Mouse (Mus musculus) kidney, embryonic 16.5 days (tissue): ENCODE measurements around the gene Mctp1. TPM values are rescaled to one million over a fixed set of nuclear protein-coding genes. Genes with fewer than 3 reads are reported as not detected.
"Not testable (repeated sequence)": the region's sequence is repeated elsewhere in the genome, so short reads cannot be mapped to it uniquely, and the experiment has no call there.

Experiments
- ATAC-seq: fragments of 200-750 bp; cut with Nextera tagmentation; 2 replicates; pipeline ENCODE4 v1.8.0; 2017; ENCODE audit warnings: moderate TSS enrichment; ENCODE audit not compliant: low FRiP score, low TSS enrichment
- H3K27ac ChIP-seq: fragments of 300-500 bp; sonication (generic); 2 replicates; pipeline ENCODE4 v1.5.1; 2014; ENCODE audit warnings: low read length
- H3K27me3 ChIP-seq: fragments of 300-500 bp; sonication (generic); 2 replicates; pipeline ENCODE4 v1.6.1; 2014; ENCODE audit warnings: low read length, control low read depth, mixed read lengths; ENCODE audit not compliant: insufficient read depth
- H3K36me3 ChIP-seq: fragments of 300-500 bp; sonication (generic); 2 replicates; pipeline ENCODE4 v1.6.1; 2014; ENCODE audit warnings: low read length, control low read depth, mixed read lengths; ENCODE audit not compliant: insufficient read depth
- H3K4me1 ChIP-seq: fragments of 300-500 bp; sonication (generic); 2 replicates; pipeline ENCODE4 v1.6.1; 2014; ENCODE audit warnings: low read length, control low read depth, mixed read lengths; ENCODE audit not compliant: insufficient read depth
- H3K4me2 ChIP-seq: fragments of 300-500 bp; sonication (generic); replicated peaks from 2 replicates; pipeline ENCODE4 v1.6.1; 2014; ENCODE audit warnings: low read depth, low read length
- H3K4me3 ChIP-seq: fragments of 300-500 bp; sonication (generic); 2 replicates; pipeline ENCODE4 v1.5.1; 2014; ENCODE audit warnings: mild to moderate bottlenecking, low read length
- H3K9ac ChIP-seq: fragments of 300-500 bp; sonication (generic); replicated peaks from 2 replicates; pipeline ENCODE4 v1.6.1; 2014; ENCODE audit warnings: low read length
- H3K9me3 ChIP-seq: fragments of 300-500 bp; sonication (generic); 2 replicates; pipeline ENCODE4 v1.6.1; 2016; ENCODE audit warnings: low read length, control low read depth
- WGBS: fragments of 180-500 bp; shearing (Covaris S2); extraction: QIAGEN DNeasy Blood & Tissue Kit; methylation state at CpG from one replicate; pipeline ENCODE4 v1.1.7; 2014; 5-methylcytosine and 5-hydroxymethylcytosine counted together
- polyA plus RNA-seq: library from polyadenylated mRNA; unstranded; fragments of >200 nt; fragmentation: Nextera tagmentation; extraction: Ambion mirVana; gene quantifications from 2 replicates; pipeline ENCODE4 v1.2.1, GENCODE M21; 2015

Gene Mctp1
- polyA plus RNA-seq, 1 experiment from 2014 or later: 0.27 TPM

- Histone ChIP-seq H3K27me3 (no peaks in the 10 kb centered on the region), H3K9ac (no peak overlapping the region), H3K27ac (no peak overlapping the region), H3K4me2 (no peak overlapping the region), H3K4me1 (no peaks in the 10 kb centered on the region), H3K36me3 (no peaks in the 10 kb centered on the region), H3K4me3 (no peak overlapping the region), H3K9me3 (no peaks in the 10 kb centered on the region)
- ATAC-seq: no peak
- WGBS: 76% methylated on average over 1 of the region's 1 CpGs
These were observed 63.2 kb downstream of the Mctp1 start for GRCm38 (mm10) chr13:76447528-76447927.

GRCm38 (mm10) chr13:76451526-76451925 lies 67.2 kb downstream of the Mctp1 start:
- not testable (repeated sequence) for ATAC-seq, H3K27me3 ChIP-seq, H3K9me3 ChIP-seq, H3K4me3 ChIP-seq, H3K36me3 ChIP-seq, H3K9ac ChIP-seq, H3K4me2 ChIP-seq, H3K4me1 ChIP-seq, H3K27ac ChIP-seq
- 80% methylated on average over 3 of the region's 3 CpGs for whole genome bisulfite sequencing

- ATAC-seq: no peak
- Histone ChIP-seq H3K4me2 (no peak overlapping the region), H3K4me1 (no peaks in the 10 kb centered on the region)
These were observed 97.3 kb downstream of the Mctp1 start for GRCm38 (mm10) chr13:76481601-76482000.

GRCm38 (mm10) chr13:76482998-76483397 lies 98.7 kb downstream of the Mctp1 start:
- Histone ChIP-seq H3K4me3 (no peak overlapping the region), H3K9me3 (no peaks in the 10 kb centered on the region), H3K27ac (no peak overlapping the region), H3K9ac (no peak overlapping the region), H3K27me3 (no peaks in the 10 kb centered on the region), H3K36me3 (no peaks in the 10 kb centered on the region), H3K4me1 (no peaks in the 10 kb centered on the region), H3K4me2 (no peak overlapping the region)
- ATAC-seq: no peak
- 86% methylated on average over 2 of the region's 2 CpGs for WGBS

More at GRCm38 (mm10) chr13:76481601-76482000, 97.3 kb downstream of the Mctp1 start:
- Histone ChIP-seq H3K27me3 (no peaks in the 10 kb centered on the region), H3K4me3 (no peak overlapping the region), H3K36me3 (no peaks in the 10 kb centered on the region), H3K27ac (no peak overlapping the region), H3K9me3 (no peaks in the 10 kb centered on the region), H3K9ac (no peak overlapping the region)

GRCm38 (mm10) chr13:76484086-76484709 lies 99.9 kb downstream of the Mctp1 start:
- ATAC-seq: peak; percentile 71; the same call in 1 of the 2 replicates
- Histone ChIP-seq H3K4me3 (no peak overlapping the region), H3K9ac (no peak overlapping the region), H3K27me3 (no peaks in the 10 kb centered on the region), H3K4me2 (no peak overlapping the region), H3K4me1 (no peaks in the 10 kb centered on the region), H3K27ac (no peak overlapping the region), H3K36me3 (no peaks in the 10 kb centered on the region), H3K9me3 (no peaks in the 10 kb centered on the region)
- WGBS: 36% methylated on average over 2 of the region's 2 CpGs

- Histone ChIP-seq H3K27ac (no peak overlapping the region), H3K4me3 (no peak overlapping the region), H3K9me3 (no peaks in the 10 kb centered on the region), H3K27me3 (no peaks in the 10 kb centered on the region), H3K36me3 (no peaks in the 10 kb centered on the region), H3K9ac (no peak overlapping the region), H3K4me2 (no peak overlapping the region), H3K4me1 (no peaks in the 10 kb centered on the region)
- 87% methylated on average over 2 of the region's 2 CpGs for WGBS
- no peak for ATAC-seq
These were observed 131.6 kb downstream of the Mctp1 start for GRCm38 (mm10) chr13:76515896-76516295.

GRCm38 (mm10) chr13:76523170-76523569 lies 138.8 kb downstream of the Mctp1 start:
- no peak overlapping the region for H3K27ac ChIP-seq
- H3K4me1 ChIP-seq: no peaks in the 10 kb centered on the region
- no peak for ATAC-seq
- no peak overlapping the region for H3K9ac ChIP-seq
- H3K9me3 ChIP-seq: no peaks in the 10 kb centered on the region
- no peaks in the 10 kb centered on the region for H3K27me3 ChIP-seq
- H3K4me3 ChIP-seq: no peak overlapping the region
- no peak overlapping the region for H3K4me2 ChIP-seq
- 76% methylated on average over 1 of the region's 1 CpGs for WGBS
- H3K36me3 ChIP-seq: no peaks in the 10 kb centered on the region

- Histone ChIP-seq H3K4me1 (no peaks in the 10 kb centered on the region), H3K36me3 (no peaks in the 10 kb centered on the region), H3K4me2 (no peak overlapping the region), H3K27ac (no peak overlapping the region), H3K9me3 (no peaks in the 10 kb centered on the region), H3K27me3 (no peaks in the 10 kb centered on the region), H3K4me3 (no peak overlapping the region), H3K9ac (no peak overlapping the region)
- ATAC-seq: no peak
These were observed 143.0 kb downstream of the Mctp1 start for GRCm38 (mm10) chr13:76527326-76527725.

- H3K27me3 ChIP-seq: no peaks in the 10 kb centered on the region
- H3K4me3 ChIP-seq: no peak overlapping the region
- no peak overlapping the region for H3K4me2 ChIP-seq
- H3K27ac ChIP-seq: no peak overlapping the region
- WGBS: 12% methylated on average over 1 of the region's 1 CpGs
- H3K36me3 ChIP-seq: no peaks in the 10 kb centered on the region
- no peaks in the 10 kb centered on the region for H3K9me3 ChIP-seq
- no peak for ATAC-seq
- no peak overlapping the region for H3K9ac ChIP-seq
- H3K4me1 ChIP-seq: no peaks in the 10 kb centered on the region
These were observed 143.4 kb downstream of the Mctp1 start for GRCm38 (mm10) chr13:76527751-76528150.

- Histone ChIP-seq H3K27ac (no peak overlapping the region), H3K27me3 (no peaks in the 10 kb centered on the region), H3K4me3 (no peak overlapping the region), H3K4me2 (no peak overlapping the region), H3K9ac (no peak overlapping the region), H3K4me1 (no peaks in the 10 kb centered on the region), H3K9me3 (no peaks in the 10 kb centered on the region), H3K36me3 (no peaks in the 10 kb centered on the region)
- 82% methylated on average over 2 of the region's 2 CpGs for WGBS
- ATAC-seq: no peak
These were observed 145.6 kb downstream of the Mctp1 start for GRCm38 (mm10) chr13:76529915-76530314.
